Mouse (Mus musculus): ENCODE results near the gene Nos2. TPM values are rescaled to one million over a fixed set of nuclear protein-coding genes. Genes with fewer than 3 reads are reported as not detected.
A peak's percentile ranks its signal among the peaks of the same experiment; 100 is the strongest.
"Not testable (repeated sequence)": the region's sequence is repeated elsewhere in the genome, so short reads cannot be mapped to it uniquely, and the experiment has no call there.

The Nos2 gene
- polyA plus RNA-seq, 1 experiment: 3.0 TPM

DNA sequence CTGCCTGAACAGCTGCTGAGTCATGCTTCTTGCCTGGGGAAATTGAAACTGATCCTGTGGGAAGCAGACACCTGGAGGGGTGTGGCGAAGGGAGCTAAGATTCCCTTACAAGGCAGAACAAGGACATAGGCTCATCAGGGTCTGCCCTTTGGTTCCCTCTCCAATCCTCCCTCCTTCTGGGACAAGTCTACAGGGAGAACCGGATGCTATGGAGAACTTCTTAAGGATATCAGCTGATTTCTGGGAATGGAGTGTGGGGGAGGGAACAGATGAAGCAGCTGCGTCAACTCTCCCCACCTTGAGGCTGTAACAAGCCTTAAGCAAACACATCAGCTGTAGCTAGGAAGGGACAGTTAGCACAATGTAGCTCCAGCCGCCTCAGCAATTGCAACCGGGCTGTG is 82.0 kb downstream of the Nos2 start:
- TF ChIP-seq POLR2A (IDR thresholded peaks at IDR 0.05; ENCODE audit: insufficient read depth, low read length) (no peak), EP300 (IDR thresholded peaks at IDR 0.05; ENCODE audit: insufficient read depth, low read depth, low read length) (peak; percentile 90)
- Histone ChIP-seq H3K9me3 (replicated peaks; ENCODE audit: control insufficient read depth, insufficient read depth, low read length, poor library complexity, severe bottlenecking) (peaks cover 12% of the 10 kb centered on the region), H3K27me3 (ENCODE audit: control insufficient read depth, insufficient read depth, low read length, poor library complexity, severe bottlenecking) (no peaks in the 10 kb centered on the region), H3K36me3 (ENCODE audit: control insufficient read depth, insufficient read depth, low read length, poor library complexity, severe bottlenecking) (no peaks in the 10 kb centered on the region), H3K9ac (ENCODE audit: low read depth, poor library complexity, severe bottlenecking) (peak overlapping the region; percentile 29), H3K4me3 (ENCODE audit: low read depth, low read length) (no peak overlapping the region), H3K27ac (ENCODE audit: insufficient read depth, low read length) (peak overlapping the region; percentile 97), H3K4me1 (ENCODE audit: control insufficient read depth, insufficient read depth, low read length) (peaks cover 16% of the 10 kb centered on the region)

- peak overlapping the region; percentile 97 for H3K27ac ChIP-seq (ENCODE audit: insufficient read depth, low read length)
- H3K9ac ChIP-seq (ENCODE audit: low read depth, poor library complexity, severe bottlenecking): peak overlapping the region; percentile 29
- TF ChIP-seq POLR2A (IDR thresholded peaks at IDR 0.05; ENCODE audit: insufficient read depth, low read length) (no peak), EP300 (IDR thresholded peaks at IDR 0.05; ENCODE audit: insufficient read depth, low read depth, low read length) (0 out of 2 replicates have a peak, but pooled peaks have one; percentile 50)
- H3K4me1 ChIP-seq (ENCODE audit: control insufficient read depth, insufficient read depth, low read length): peaks cover 20% of the 10 kb centered on the region
- H3K36me3 ChIP-seq (ENCODE audit: control insufficient read depth, insufficient read depth, low read length, poor library complexity, severe bottlenecking): no peaks in the 10 kb centered on the region
- H3K4me3 ChIP-seq (ENCODE audit: low read depth, low read length): no peak overlapping the region
- H3K27me3 ChIP-seq (ENCODE audit: control insufficient read depth, insufficient read depth, low read length, poor library complexity, severe bottlenecking): no peaks in the 10 kb centered on the region
- H3K9me3 ChIP-seq (replicated peaks; ENCODE audit: control insufficient read depth, insufficient read depth, low read length, poor library complexity, severe bottlenecking): peaks cover 6% of the 10 kb centered on the region
These were observed 82.6 kb downstream of the Nos2 start for GRCm38 (mm10) chr11:79003053-79003768.

DNA sequence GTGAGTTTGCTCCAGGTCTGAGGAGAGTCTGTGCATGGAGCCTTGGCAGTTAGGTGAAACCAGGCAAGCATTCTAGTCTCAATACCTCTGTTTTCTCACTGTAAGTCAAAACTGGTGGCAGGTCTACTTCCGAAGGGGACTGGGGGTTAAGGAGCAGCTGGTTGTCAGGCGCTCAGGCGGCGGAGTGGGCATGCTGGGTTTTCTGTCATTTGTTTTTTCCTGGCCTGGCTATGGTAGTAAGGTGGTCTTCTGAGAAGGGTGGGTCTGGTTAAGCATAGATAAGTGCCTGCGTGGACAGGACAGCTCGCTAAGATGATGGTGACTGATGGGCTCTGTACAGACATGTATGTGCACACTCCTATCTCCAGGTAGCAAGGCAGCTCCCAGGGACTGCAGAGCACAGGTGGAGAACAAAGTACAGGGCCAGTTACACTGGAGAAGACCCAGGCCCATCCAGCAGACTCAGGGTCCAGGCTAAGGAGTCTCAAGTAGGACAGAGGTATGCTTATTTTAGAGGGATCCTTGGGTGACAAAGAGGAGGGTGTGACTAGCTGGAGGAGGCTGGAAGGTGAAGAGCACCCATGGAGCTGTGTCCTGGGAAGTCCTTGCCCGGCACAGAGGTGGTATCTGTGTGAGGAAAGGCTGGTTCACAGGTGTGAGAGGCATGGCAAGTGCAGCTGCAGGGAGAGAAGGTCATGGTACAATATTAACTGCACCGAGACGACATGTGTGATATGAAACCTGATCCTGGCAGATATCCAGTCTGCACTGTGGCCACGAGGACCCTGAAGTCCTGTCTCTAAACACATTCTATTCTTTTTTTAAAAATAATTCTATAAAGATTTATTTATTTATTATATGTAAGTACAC is 83.4 kb downstream of the Nos2 start:
- Histone ChIP-seq H3K27me3 (ENCODE audit: control insufficient read depth, insufficient read depth, low read length, poor library complexity, severe bottlenecking) (no peaks in the 10 kb centered on the region), H3K9ac (ENCODE audit: low read depth, poor library complexity, severe bottlenecking) (0 out of 2 replicates have a peak overlapping the region, but pooled peaks have one; percentile 29), H3K36me3 (ENCODE audit: control insufficient read depth, insufficient read depth, low read length, poor library complexity, severe bottlenecking) (no peaks in the 10 kb centered on the region), H3K9me3 (replicated peaks; ENCODE audit: control insufficient read depth, insufficient read depth, low read length, poor library complexity, severe bottlenecking) (no peaks in the 10 kb centered on the region), H3K27ac (ENCODE audit: insufficient read depth, low read length) (peak overlapping the region; percentile 97), H3K4me1 (ENCODE audit: control insufficient read depth, insufficient read depth, low read length) (peaks cover 22% of the 10 kb centered on the region), H3K4me3 (ENCODE audit: low read depth, low read length) (no peak overlapping the region)
- TF ChIP-seq POLR2A (IDR thresholded peaks at IDR 0.05; ENCODE audit: insufficient read depth, low read length) (no peak), EP300 (IDR thresholded peaks at IDR 0.05; ENCODE audit: insufficient read depth, low read depth, low read length) (0 out of 2 replicates have a peak, but pooled peaks have one; percentile 17)

GRCm38 (mm10) chr11:79005578-79006394 is 85.2 kb downstream of the Nos2 start:
- H3K27ac ChIP-seq (ENCODE audit: insufficient read depth, low read length): peak overlapping the region; percentile 38; the same call in 1 of the 2 replicates

DNA sequence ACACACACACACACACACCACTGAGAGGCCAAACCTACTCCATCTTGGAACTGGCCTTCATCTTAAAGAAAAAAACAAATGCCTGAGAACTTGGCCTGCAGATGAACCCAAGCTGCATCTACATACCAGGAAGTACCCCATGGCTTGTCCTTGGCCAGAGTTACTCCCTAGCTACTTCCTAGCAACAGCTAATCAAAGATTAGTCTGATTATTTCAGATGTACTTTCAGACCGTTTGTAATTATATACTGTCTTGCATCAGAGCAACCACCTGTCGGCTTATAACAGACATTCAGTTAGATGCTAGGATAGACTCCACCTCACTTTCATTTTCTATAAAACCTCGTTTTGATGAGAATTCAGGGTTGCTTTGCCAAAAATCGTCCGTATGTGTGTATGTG is 85.8 kb downstream of the Nos2 start:
- TF ChIP-seq POLR2A (IDR thresholded peaks at IDR 0.05; ENCODE audit: insufficient read depth, low read length) (no peak), EP300 (IDR thresholded peaks at IDR 0.05; ENCODE audit: insufficient read depth, low read depth, low read length) (no peak), CTCF (IDR thresholded peaks at IDR 0.05; ENCODE audit: low read depth, low read length) (no peak)
- H3K27ac ChIP-seq (ENCODE audit: insufficient read depth, low read length): peak overlapping the region; percentile 29; the same call in 1 of the 2 replicates
- H3K9ac ChIP-seq (ENCODE audit: low read depth, poor library complexity, severe bottlenecking): no peak overlapping the region
- no peak overlapping the region for H3K4me3 ChIP-seq (ENCODE audit: low read depth, low read length)
- no peaks in the 10 kb centered on the region for H3K9me3 ChIP-seq (replicated peaks; ENCODE audit: control insufficient read depth, insufficient read depth, low read length, poor library complexity, severe bottlenecking)
- H3K4me1 ChIP-seq (ENCODE audit: control insufficient read depth, insufficient read depth, low read length): peaks cover 22% of the 10 kb centered on the region
- no peaks in the 10 kb centered on the region for H3K27me3 ChIP-seq (ENCODE audit: control insufficient read depth, insufficient read depth, low read length, poor library complexity, severe bottlenecking)
- no peaks in the 10 kb centered on the region for H3K36me3 ChIP-seq (ENCODE audit: control insufficient read depth, insufficient read depth, low read length, poor library complexity, severe bottlenecking)

More at GRCm38 (mm10) chr11:79005578-79006394, 85.2 kb downstream of the Nos2 start:
- Histone ChIP-seq H3K4me3 (ENCODE audit: low read depth, low read length) (no peak overlapping the region), H3K9ac (ENCODE audit: low read depth, poor library complexity, severe bottlenecking) (no peak overlapping the region), H3K4me1 (ENCODE audit: control insufficient read depth, insufficient read depth, low read length) (peaks cover 22% of the 10 kb centered on the region), H3K27me3 (ENCODE audit: control insufficient read depth, insufficient read depth, low read length, poor library complexity, severe bottlenecking) (no peaks in the 10 kb centered on the region), H3K36me3 (ENCODE audit: control insufficient read depth, insufficient read depth, low read length, poor library complexity, severe bottlenecking) (no peaks in the 10 kb centered on the region), H3K9me3 (replicated peaks; ENCODE audit: control insufficient read depth, insufficient read depth, low read length, poor library complexity, severe bottlenecking) (no peaks in the 10 kb centered on the region)
- TF ChIP-seq EP300 (IDR thresholded peaks at IDR 0.05; ENCODE audit: insufficient read depth, low read depth, low read length) (no peak), POLR2A (IDR thresholded peaks at IDR 0.05; ENCODE audit: insufficient read depth, low read length) (no peak), CTCF (IDR thresholded peaks at IDR 0.05; ENCODE audit: low read depth, low read length) (no peak)

- not testable (repeated sequence) for H3K9me3 ChIP-seq (replicated peaks; ENCODE audit: control insufficient read depth, insufficient read depth, low read length, poor library complexity, severe bottlenecking); H3K36me3 ChIP-seq (ENCODE audit: control insufficient read depth, insufficient read depth, low read length, poor library complexity, severe bottlenecking); H3K27me3 ChIP-seq (ENCODE audit: control insufficient read depth, insufficient read depth, low read length, poor library complexity, severe bottlenecking); H3K4me3 ChIP-seq (ENCODE audit: low read depth, low read length); H3K9ac ChIP-seq (ENCODE audit: low read depth, poor library complexity, severe bottlenecking)
- Histone ChIP-seq H3K27ac (ENCODE audit: insufficient read depth, low read length) (peak overlapping the region; percentile 51; the same call in 1 of the 2 replicates), H3K4me1 (ENCODE audit: control insufficient read depth, insufficient read depth, low read length) (peaks cover 18% of the 10 kb centered on the region)
These were observed 86.8 kb downstream of the Nos2 start for GRCm38 (mm10) chr11:79007356-79007755.
